ENCODE assay signal across 19 mouse cellular contexts in the genomic region with DNA sequence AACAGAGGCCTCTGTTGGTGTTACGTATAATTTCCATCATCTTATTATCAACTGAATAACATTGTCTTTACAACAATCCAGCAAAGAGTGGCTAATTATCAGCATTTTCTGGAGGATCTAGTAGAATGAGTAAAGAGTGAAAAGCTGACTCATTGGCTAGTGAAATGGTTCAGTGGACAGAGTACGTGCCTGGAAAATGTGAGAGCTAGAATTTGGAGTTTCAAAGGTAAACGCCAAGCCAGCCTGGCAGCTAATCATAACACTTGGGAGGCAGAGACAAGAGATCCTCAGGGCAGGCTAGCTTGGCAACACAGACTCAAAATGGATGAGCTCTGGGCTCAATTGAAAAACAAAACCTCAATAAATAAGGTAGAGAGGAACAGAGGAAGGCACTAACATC.
"Had no signal": no experiment of that assay in that cellular context is flagged by ENCODE, and none has a peak within 500 bp of the region (broad histone marks: within the 10 kb centered on the region; RNA-seq: fewer than 3 reads in every experiment).

No protein-coding gene starts in this region.

- H3K9me3 ChIP-seq: intestine, embryonic 15.5 days; limb, embryonic 12.5 days; limb, embryonic 15.5 days; midbrain, embryonic 12.5 days; midbrain, embryonic 15.5 days; neural tube, embryonic 12.5 days; neural tube, embryonic 15.5 days had no signal

- H3K4me3 ChIP-seq: intestine, embryonic 15.5 days; limb, embryonic 12.5 days; limb, embryonic 15.5 days; midbrain, embryonic 12.5 days; midbrain, embryonic 15.5 days; neural tube, embryonic 12.5 days; neural tube, embryonic 15.5 days had no signal

- H3K27ac ChIP-seq: intestine, embryonic 15.5 days; limb, embryonic 12.5 days; limb, embryonic 15.5 days; liver, embryonic 14.5 days; macrophage; midbrain, embryonic 12.5 days; midbrain, embryonic 15.5 days; neural tube, embryonic 12.5 days; neural tube, embryonic 15.5 days; stomach, postnatal 0 days had no signal

- DNase-seq: left cerebral cortex, postnatal 4 days; liver, postnatal 0 days; lung, embryonic 14.5 days; right cerebral cortex, adult 18-20 months; right cerebral cortex, postnatal 14 days; right cerebral cortex, postnatal 4 days; thymus, adult 2 months; thymus, postnatal 14 days; thymus, postnatal 4 days had no signal

- H3K36me3 ChIP-seq: intestine, embryonic 15.5 days; limb, embryonic 12.5 days; limb, embryonic 15.5 days; midbrain, embryonic 12.5 days; midbrain, embryonic 15.5 days; neural tube, embryonic 12.5 days; neural tube, embryonic 15.5 days had no signal

- H3K27me3 ChIP-seq: intestine, embryonic 15.5 days; limb, embryonic 12.5 days; limb, embryonic 15.5 days; midbrain, embryonic 12.5 days; midbrain, embryonic 15.5 days; neural tube, embryonic 12.5 days; neural tube, embryonic 15.5 days had no signal

- H3K4me1 ChIP-seq: intestine, embryonic 15.5 days; limb, embryonic 12.5 days; limb, embryonic 15.5 days; midbrain, embryonic 12.5 days; midbrain, embryonic 15.5 days; neural tube, embryonic 12.5 days; neural tube, embryonic 15.5 days had no signal
